Mouse (Mus musculus) neural tube, embryonic 14.5 days (tissue): Measurements from ENCODE around the gene Bdp1. TPM values are rescaled to one million over a fixed set of nuclear protein-coding genes. Genes with fewer than 3 reads are reported as not detected.

Source experiments
- ATAC-seq: fragments of 200-750 bp; cut with Nextera tagmentation; 2 replicates; pipeline ENCODE4 v1.8.0; 2017; ENCODE audit warnings: low read depth, mild to moderate bottlenecking, moderate TSS enrichment, moderate library complexity
- H3K27ac ChIP-seq: fragments of 300-500 bp; sonication (generic); 2 replicates; pipeline ENCODE4 v1.5.1; 2014; ENCODE audit warnings: low read depth, mild to moderate bottlenecking, control low read depth, low read length, moderate library complexity, mixed read lengths
- H3K27me3 ChIP-seq: fragments of 300-500 bp; sonication (generic); 2 replicates; pipeline ENCODE4 v1.6.1; 2014; ENCODE audit warnings: low read length; ENCODE audit not compliant: control insufficient read depth, insufficient read depth
- H3K36me3 ChIP-seq: fragments of 300-500 bp; sonication (generic); 2 replicates; pipeline ENCODE4 v1.6.1; 2014; ENCODE audit warnings: low read length, mixed read lengths; ENCODE audit not compliant: control insufficient read depth, insufficient read depth
- H3K4me1 ChIP-seq: fragments of 300-500 bp; sonication (generic); 2 replicates; pipeline ENCODE4 v1.6.1; 2014; ENCODE audit warnings: low read length; ENCODE audit not compliant: control insufficient read depth, insufficient read depth
- H3K4me2 ChIP-seq: fragments of 300-500 bp; sonication (generic); 2 replicates; pipeline ENCODE4 v1.6.1; 2014; ENCODE audit warnings: mild to moderate bottlenecking, low read depth, low read length, control low read depth
- H3K4me3 ChIP-seq: fragments of 300-500 bp; sonication (generic); 2 replicates; pipeline ENCODE4 v1.5.1; 2014; ENCODE audit warnings: low read depth, low read length, control low read depth, mixed read lengths
- H3K9ac ChIP-seq: fragments of 300-500 bp; sonication (generic); replicated peaks from 2 replicates; pipeline ENCODE4 v1.6.1; 2014; ENCODE audit warnings: low read depth, mild to moderate bottlenecking, control low read depth, low read length, mixed read lengths
- H3K9me3 ChIP-seq: fragments of 300-500 bp; sonication (generic); 2 replicates; pipeline ENCODE4 v1.6.1; 2016; ENCODE audit warnings: low read length; ENCODE audit not compliant: control insufficient read depth
- WGBS: fragments of 180-500 bp; shearing (Covaris S2); extraction: QIAGEN DNeasy Blood & Tissue Kit; methylation state at CpG from one replicate; pipeline ENCODE4 v1.1.7; 2014; 5-methylcytosine and 5-hydroxymethylcytosine counted together
- polyA plus RNA-seq: library from polyadenylated mRNA; unstranded; fragments of >200 nt; fragmentation: Nextera tagmentation; extraction: Ambion mirVana; gene quantifications from 2 replicates; pipeline ENCODE4 v1.2.1, GENCODE M21; 2014

Bdp1 gene
- polyA plus RNA-seq, 1 experiment from 2014 or later, result 25.5 TPM

- Histone ChIP-seq H3K9me3 (no peaks in the 10 kb centered on the region), H3K9ac (peak within 1 kb of the TSS; percentile 77), H3K4me3 (peak within 1 kb of the TSS; percentile 65), H3K27ac (peak within 1 kb of the TSS; percentile 64), H3K4me2 (peak within 1 kb of the TSS; percentile 89), H3K4me1 (peaks cover 10% of the 10 kb centered on the region; the same call in 1 of the 2 replicates), H3K27me3 (no peaks in the 10 kb centered on the region), H3K36me3 (peaks cover 5% of the 10 kb centered on the region; the same call in 1 of the 2 replicates)
- ATAC-seq, result peak; percentile 100
- 5% methylated on average over 47 of the region's 47 CpGs for WGBS
Observed at GRCm38 (mm10) chr13:100014906-100015895, 88.7 kb downstream of the Bdp1 start, which contains the start of gene Mccc2. Mccc2 (minus strand) TSS chr13:100015639.

GRCm38 (mm10) chr13:100005911-100006496 lies 97.9 kb downstream of the Bdp1 start:
- 91% methylated on average over 12 of the region's 12 CpGs for WGBS
- Histone ChIP-seq H3K4me2 (no peak overlapping the region), H3K4me1 (no peaks in the 10 kb centered on the region), H3K9ac (no peak overlapping the region), H3K27ac (no peak overlapping the region), H3K4me3 (no peak overlapping the region), H3K27me3 (no peaks in the 10 kb centered on the region), H3K9me3 (no peaks in the 10 kb centered on the region), H3K36me3 (no peaks in the 10 kb centered on the region)
- no peak for ATAC-seq

- Histone ChIP-seq H3K27ac (no peak overlapping the region), H3K36me3 (no peaks in the 10 kb centered on the region), H3K9ac (no peak overlapping the region), H3K4me1 (no peaks in the 10 kb centered on the region), H3K27me3 (no peaks in the 10 kb centered on the region), H3K4me3 (no peak overlapping the region), H3K4me2 (no peak overlapping the region), H3K9me3 (no peaks in the 10 kb centered on the region)
- WGBS, result 39% methylated on average over 5 of the region's 5 CpGs
- peak; percentile 70; the same call in 1 of the 2 replicates for ATAC-seq
Observed at GRCm38 (mm10) chr13:100001790-100002196, 102.1 kb downstream of the Bdp1 start.

- H3K4me3 ChIP-seq, result no peak overlapping the region
- H3K27me3 ChIP-seq, result no peaks in the 10 kb centered on the region
- no peak overlapping the region for H3K4me2 ChIP-seq
- no peaks in the 10 kb centered on the region for H3K9me3 ChIP-seq
- no peaks in the 10 kb centered on the region for H3K36me3 ChIP-seq
- H3K9ac ChIP-seq, result no peak overlapping the region
- ATAC-seq, result no peak
- no peak overlapping the region for H3K27ac ChIP-seq
- H3K4me1 ChIP-seq, result no peaks in the 10 kb centered on the region
- WGBS, result 94% methylated on average over 3 of the region's 3 CpGs
Observed at GRCm38 (mm10) chr13:99999078-99999477, 104.8 kb downstream of the Bdp1 start.

GRCm38 (mm10) chr13:99998099-99998498 lies 105.8 kb downstream of the Bdp1 start:
- no peaks in the 10 kb centered on the region for H3K36me3 ChIP-seq
- no peak overlapping the region for H3K4me2 ChIP-seq
- 83% methylated on average over 3 of the region's 3 CpGs for WGBS
- H3K27ac ChIP-seq, result no peak overlapping the region
- H3K9ac ChIP-seq, result no peak overlapping the region
- H3K27me3 ChIP-seq, result no peaks in the 10 kb centered on the region
- no peaks in the 10 kb centered on the region for H3K4me1 ChIP-seq
- no peaks in the 10 kb centered on the region for H3K9me3 ChIP-seq
- no peak overlapping the region for H3K4me3 ChIP-seq
- no peak for ATAC-seq

- Histone ChIP-seq H3K36me3 (no peaks in the 10 kb centered on the region), H3K27me3 (no peaks in the 10 kb centered on the region), H3K9me3 (no peaks in the 10 kb centered on the region), H3K27ac (no peak overlapping the region), H3K9ac (no peak overlapping the region), H3K4me2 (no peak overlapping the region), H3K4me1 (no peaks in the 10 kb centered on the region), H3K4me3 (no peak overlapping the region)
- WGBS, result 94% methylated on average over 4 of the region's 4 CpGs
- no peak for ATAC-seq
Observed at GRCm38 (mm10) chr13:99989592-99989991, 114.3 kb downstream of the Bdp1 start.

- Histone ChIP-seq H3K36me3 (no peaks in the 10 kb centered on the region), H3K9ac (no peak overlapping the region), H3K27ac (no peak overlapping the region), H3K4me1 (no peaks in the 10 kb centered on the region), H3K27me3 (no peaks in the 10 kb centered on the region), H3K9me3 (no peaks in the 10 kb centered on the region), H3K4me2 (no peak overlapping the region), H3K4me3 (no peak overlapping the region)
- ATAC-seq, result no peak
- 88% methylated on average over 1 of the region's 1 CpGs for WGBS
Observed at GRCm38 (mm10) chr13:99983320-99983719, 120.5 kb downstream of the Bdp1 start.

- Histone ChIP-seq H3K4me2 (no peak overlapping the region), H3K36me3 (no peaks in the 10 kb centered on the region), H3K4me1 (no peaks in the 10 kb centered on the region), H3K4me3 (no peak overlapping the region), H3K9ac (no peak overlapping the region), H3K27me3 (no peaks in the 10 kb centered on the region), H3K9me3 (no peaks in the 10 kb centered on the region), H3K27ac (no peak overlapping the region)
- WGBS, result 60% methylated on average over 2 of the region's 2 CpGs
- no peak for ATAC-seq
Observed at GRCm38 (mm10) chr13:99979406-99979805, 124.5 kb downstream of the Bdp1 start.

- 0 out of 2 replicates have a peak, but pooled peaks cover 3% of the 10 kb centered on the region for H3K36me3 ChIP-seq
- WGBS, result 83% methylated on average over 5 of the region's 5 CpGs
- ATAC-seq, result no peak
Observed at GRCm38 (mm10) chr13:99970089-99970488, 133.8 kb downstream of the Bdp1 start.

More at GRCm38 (mm10) chr13:99970089-99970488, 133.8 kb downstream of the Bdp1 start:
- H3K27ac ChIP-seq, result no peak overlapping the region
- H3K27me3 ChIP-seq, result no peaks in the 10 kb centered on the region
- no peak overlapping the region for H3K4me2 ChIP-seq
- H3K9ac ChIP-seq, result no peak overlapping the region
- H3K9me3 ChIP-seq, result no peaks in the 10 kb centered on the region
- H3K4me3 ChIP-seq, result no peak overlapping the region
- no peaks in the 10 kb centered on the region for H3K4me1 ChIP-seq
